Mouse (Mus musculus): Measurements from ENCODE around the gene Tmeff1.

Tmeff1 gene

DNA sequence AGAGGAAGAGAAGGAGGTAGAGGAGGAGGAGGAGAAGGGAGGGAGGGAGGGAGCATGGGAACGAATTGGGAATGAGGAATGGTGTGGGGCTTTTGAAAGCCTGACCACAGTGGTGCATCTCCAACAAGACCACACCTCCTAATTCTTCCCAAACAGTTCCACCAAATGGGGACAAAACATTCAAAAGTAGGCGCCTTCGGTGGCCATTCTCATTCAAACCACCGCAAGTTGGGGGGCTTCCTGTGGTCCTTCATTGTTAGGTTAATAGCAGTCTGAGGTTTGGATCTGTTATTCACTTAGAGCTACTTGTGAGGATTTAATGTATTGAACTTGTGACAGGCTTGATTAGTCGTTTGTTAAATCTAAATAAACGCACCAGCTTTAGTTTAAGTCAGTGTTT is 40.0 kb downstream of the Tmeff1 start:
- no peak for DNase-seq

DNA sequence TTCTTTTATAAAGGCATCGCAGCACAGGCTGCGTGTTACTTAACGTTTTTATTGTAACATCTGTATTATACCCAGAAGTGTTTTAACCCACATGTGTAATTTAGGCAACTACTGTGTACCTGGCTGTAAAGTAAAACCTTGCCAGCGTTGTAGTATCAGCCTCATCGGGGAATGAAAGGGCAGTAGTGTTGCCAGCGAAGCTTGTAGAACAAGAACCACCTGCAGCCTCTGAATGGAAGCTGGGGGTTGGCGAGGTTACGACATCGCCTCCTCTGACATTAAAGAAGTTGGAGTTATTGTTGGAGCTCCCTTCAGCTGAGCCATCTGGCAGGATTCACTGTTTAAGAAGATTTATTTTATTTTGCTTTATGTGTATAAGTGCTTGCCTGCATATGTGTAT is 40.9 kb downstream of the Tmeff1 start:
- DNase-seq: no peak

DNA sequence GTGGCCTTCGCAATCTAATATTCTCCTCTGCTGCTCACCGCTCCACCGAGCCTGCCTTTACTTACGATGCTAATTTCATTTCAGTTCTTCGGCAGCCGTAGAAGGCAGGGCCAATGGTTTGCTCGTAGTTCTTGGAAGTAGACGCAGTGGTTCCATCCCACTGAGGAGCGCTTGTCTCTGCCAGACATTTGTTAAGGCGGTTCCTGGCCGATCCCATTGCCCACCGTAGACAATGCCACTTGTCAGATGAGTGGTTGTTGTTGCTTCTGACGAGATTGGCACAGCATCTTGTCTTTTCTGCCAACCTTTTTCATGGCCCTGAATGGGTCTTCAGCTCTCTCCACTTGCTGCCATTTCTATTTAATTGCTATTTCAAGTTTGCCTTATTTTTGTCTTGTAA is 44.5 kb downstream of the Tmeff1 start:
- DNase-seq: no peak

GRCm38 (mm10) chr4:48633529-48633928 is 48.6 kb downstream of the Tmeff1 start:
- no peak for DNase-seq

GRCm38 (mm10) chr4:48634058-48634457 is 49.1 kb downstream of the Tmeff1 start:
- DNase-seq: no peak

- DNase-seq: no peak
Measured at GRCm38 (mm10) chr4:48636831-48637230, 51.9 kb downstream of the Tmeff1 start.

- DNase-seq: no peak
Measured at GRCm38 (mm10) chr4:48638132-48638531, 53.2 kb downstream of the Tmeff1 start.

GRCm38 (mm10) chr4:48639503-48639902 is 54.5 kb downstream of the Tmeff1 start:
- DNase-seq: no peak

GRCm38 (mm10) chr4:48643801-48644200 is 58.8 kb downstream of the Tmeff1 start:
- no peak for DNase-seq

DNA sequence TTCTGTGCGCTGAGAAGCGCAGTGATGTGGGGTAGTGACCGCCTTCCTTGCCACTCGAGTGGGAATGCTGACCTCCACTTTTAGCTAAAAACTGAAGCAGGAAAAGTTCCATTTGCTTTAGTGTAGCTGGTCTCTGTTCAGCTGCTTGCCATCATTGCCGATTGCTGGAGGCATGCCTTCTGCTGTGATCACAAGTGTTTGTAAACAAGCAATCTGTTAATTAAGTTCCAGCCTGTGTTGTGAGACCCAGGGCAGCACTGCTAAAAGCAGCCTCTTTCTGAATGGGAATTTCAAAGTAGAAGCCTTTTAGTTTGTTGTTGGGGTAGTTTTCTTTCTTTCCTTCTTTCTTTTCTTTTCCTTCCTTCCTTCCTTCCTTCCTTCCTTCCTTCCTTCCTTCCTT is 61.2 kb downstream of the Tmeff1 start:
- no peak for DNase-seq

GRCm38 (mm10) chr4:48650617-48651360 is 65.8 kb downstream of the Tmeff1 start:
- no peak for DNase-seq

DNA sequence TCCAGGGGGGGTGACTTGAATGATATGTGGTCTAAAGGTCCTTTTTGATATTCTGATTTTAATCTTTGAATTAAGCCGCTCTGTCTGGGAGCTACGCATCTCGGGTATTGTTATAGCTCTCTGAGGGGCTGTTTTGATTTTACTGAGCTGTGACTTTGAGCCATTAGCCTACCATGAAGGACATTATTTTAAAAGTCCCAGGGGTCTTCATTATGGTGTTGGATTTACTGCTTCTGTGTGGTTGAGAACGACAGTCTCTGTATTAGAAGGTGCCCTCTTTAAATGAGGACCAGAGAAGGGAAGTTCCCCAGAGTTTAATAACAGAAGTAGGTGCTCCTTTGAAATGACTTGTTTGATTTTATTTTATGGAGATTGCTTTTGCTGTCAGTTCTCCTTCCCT is 69.1 kb downstream of the Tmeff1 start:
- DNase-seq: no peak

- no peak for DNase-seq
Measured at GRCm38 (mm10) chr4:48656530-48656929, 71.6 kb downstream of the Tmeff1 start.

GRCm38 (mm10) chr4:48660144-48660543 is 75.2 kb downstream of the Tmeff1 start:
- DNase-seq: no peak

DNA sequence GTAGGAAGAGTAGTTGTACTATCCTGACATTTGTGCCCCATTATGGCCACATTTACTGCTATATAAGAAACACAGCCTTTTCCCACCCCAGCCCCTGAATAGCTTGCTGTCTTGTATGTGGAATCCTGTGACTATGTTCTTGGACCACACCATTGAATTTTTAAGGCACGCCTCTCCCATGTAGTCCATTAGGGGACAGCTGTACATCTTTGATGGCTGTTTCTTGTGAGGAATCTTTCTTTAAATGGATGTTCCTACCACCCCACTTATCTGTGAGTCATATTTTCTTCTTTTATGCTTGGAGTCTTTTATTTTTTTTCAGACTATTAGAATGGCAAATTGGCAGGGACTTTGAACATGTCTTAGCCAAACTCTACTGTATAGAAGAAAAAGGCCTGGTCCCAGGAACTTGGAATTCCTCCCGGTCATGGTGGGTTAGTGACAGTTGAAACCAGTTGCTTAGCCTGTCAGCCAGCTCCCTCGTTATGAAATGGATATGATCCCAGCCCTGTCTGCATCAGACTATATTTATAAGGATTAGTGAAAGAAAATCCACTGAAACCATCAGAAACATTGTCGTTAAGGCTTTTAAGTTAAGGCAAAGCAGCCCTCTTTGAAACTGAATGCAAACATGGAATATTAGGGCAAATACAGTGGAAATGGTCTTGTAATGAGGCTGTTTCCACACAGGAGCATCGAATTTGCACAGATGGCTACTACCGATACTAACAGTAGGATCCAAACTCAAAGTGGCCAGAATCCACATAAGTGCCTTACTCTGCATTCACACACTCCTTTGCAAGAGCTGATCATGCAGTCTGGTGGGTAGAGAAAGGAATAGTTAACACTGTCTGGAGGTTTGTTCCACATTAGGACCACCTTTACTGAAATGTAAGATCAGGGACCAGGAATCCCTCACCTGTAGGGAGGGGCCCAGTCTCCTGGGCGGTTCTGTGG is 75.9 kb downstream of the Tmeff1 start:
- DNase-seq: no peak

- no peak for DNase-seq
Measured at GRCm38 (mm10) chr4:48663271-48663670, 78.3 kb downstream of the Tmeff1 start, which contains the start of gene Cavin4. Gene Cavin4 (plus strand): TSS chr4:48663514.

GRCm38 (mm10) chr4:48664021-48664420 is 79.0 kb downstream of the Tmeff1 start:
- DNase-seq: no peak

GRCm38 (mm10) chr4:48667279-48667678 is 82.3 kb downstream of the Tmeff1 start:
- no peak for DNase-seq

DNA sequence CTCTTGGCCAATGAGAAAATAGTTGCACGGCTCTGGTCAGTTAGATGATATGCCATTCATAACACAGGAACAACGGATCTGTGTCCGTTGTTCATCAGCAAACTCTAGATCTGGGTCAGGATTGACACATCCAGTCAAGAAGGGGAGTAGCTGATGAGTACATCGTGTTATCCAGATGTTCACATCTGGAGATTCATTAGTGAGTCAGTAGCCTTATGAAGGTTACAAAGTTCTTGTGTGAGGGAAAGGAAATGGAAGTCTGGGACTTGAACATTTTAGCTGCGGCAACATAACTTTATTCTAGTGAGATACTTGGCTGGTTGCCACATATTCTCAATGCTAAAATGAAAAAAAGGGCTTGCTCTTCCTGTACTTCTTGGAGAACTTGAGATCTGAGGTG is 87.9 kb downstream of the Tmeff1 start:
- DNase-seq: no peak

GRCm38 (mm10) chr4:48674412-48674811 is 89.4 kb downstream of the Tmeff1 start:
- no peak for DNase-seq

DNA sequence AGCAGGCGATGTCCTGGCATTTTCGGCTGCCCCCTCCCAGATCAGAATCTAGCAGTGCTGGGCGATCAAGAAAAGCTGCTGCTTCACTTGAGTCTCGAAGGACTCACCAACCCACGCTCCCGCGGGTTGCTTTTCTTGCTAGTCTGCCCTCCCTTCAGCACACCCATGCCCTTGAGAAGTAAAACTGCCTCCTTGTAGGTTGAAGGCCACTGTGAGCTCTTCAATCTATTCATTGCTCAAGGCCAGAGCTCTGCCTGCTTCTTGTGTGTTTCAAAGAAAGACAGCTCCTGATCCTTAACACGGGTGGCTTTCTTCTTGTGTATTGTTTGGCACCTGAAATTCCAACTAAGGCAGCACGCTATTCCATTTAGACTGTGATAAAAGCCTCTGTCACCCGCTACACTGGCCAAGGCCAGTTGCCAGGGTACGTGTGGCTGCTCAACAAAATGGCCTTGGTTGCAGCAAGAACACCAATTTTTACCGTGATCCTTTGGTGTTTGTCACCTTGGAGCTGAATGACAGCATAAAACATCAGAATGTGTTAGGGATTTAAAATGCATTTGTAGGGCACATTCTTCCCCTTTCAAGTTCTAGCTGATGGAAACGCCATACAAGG is 91.7 kb downstream of the Tmeff1 start:
- no peak for DNase-seq

GRCm38 (mm10) chr4:48677276-48677675 is 92.3 kb downstream of the Tmeff1 start:
- DNase-seq: no peak

DNA sequence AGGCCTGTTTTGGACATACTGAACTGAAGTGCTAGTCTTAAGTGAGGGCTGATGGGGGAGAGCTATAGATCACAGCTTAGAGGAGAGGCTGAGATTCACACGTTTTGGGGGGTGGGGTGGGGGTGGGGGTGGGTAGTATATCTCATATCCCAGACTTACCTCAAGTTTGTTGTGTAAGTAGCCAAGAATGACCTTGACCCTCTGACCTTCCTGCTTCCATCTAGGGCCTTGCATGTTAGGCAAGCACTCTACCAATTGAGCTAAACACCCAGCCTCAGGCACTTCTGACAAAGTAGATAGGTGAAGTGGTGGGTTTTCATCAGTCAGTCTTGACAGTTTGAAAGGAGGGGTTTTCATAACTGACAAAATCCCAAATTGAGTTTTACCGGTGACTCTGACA is 92.8 kb downstream of the Tmeff1 start:
- no peak for DNase-seq

GRCm38 (mm10) chr4:48678793-48679192 is 93.8 kb downstream of the Tmeff1 start:
- no peak for DNase-seq
